15 mouse cellular contexts compared by ENCODE assay signal in genomic region chr1:152724286-152724685, GRCm38 (mm10). TPM values are rescaled to one million over a fixed set of nuclear protein-coding genes. Genes with fewer than 3 reads are reported as not detected.
DNase-seq lines count a peak whose midpoint lies in the region; ATAC-seq and TF ChIP-seq lines count a peak whose summit lies in the region.
"Had no signal": no experiment of that assay in that cellular context is flagged by ENCODE, and none has a peak within 500 bp of the region (broad histone marks: within the 10 kb centered on the region; RNA-seq: fewer than 3 reads in every experiment).

No protein-coding gene starts in this region.

- peak; percentile 90 for TF ChIP-seq CTCF in heart, adult 2 months (IDR thresholded peaks at IDR 0.05)
- TF ChIP-seq CTCF in midbrain, postnatal 0 days (IDR thresholded peaks at IDR 0.05) = no peak

- DNase-seq in heart, adult 2 months = no peak
- DNase-seq in heart, adult 18-20 months = no peak
- peak; percentile 49 for DNase-seq in midbrain, embryonic 11.5 days (ENCODE audit: low spot score, missing footprints)
- no peak for DNase-seq in midbrain, postnatal 0 days (ENCODE audit: low spot score)
- DNase-seq in brain, adult 2 months (ENCODE audit: low read depth, low spot score) = peak; percentile 26
- DNase-seq in layer of hippocampus, postnatal 10 days (ENCODE audit: low spot score in 2 of 2) = no peak
- no peak for DNase-seq in right cerebral cortex, adult 2 months (ENCODE audit: low spot score in 2 of 2)
- DNase-seq in left cerebral cortex, postnatal 14 days (ENCODE audit: low spot score in 2 of 2) = no peak
- DNase-seq: kidney, postnatal 36 days had no signal

- H3K27ac ChIP-seq in heart, adult 2 months = no peak overlapping the region
- no peak overlapping the region for H3K27ac ChIP-seq in midbrain, embryonic 11.5 days (ENCODE audit: low read depth, low read length)
- H3K27ac ChIP-seq in midbrain, postnatal 0 days (ENCODE audit: low read depth, low read length) = no peak overlapping the region
- H3K27ac ChIP-seq: hindbrain, embryonic 12.5 days; midbrain, embryonic 15.5 days had no signal

- peaks cover 2% of the 10 kb centered on the region for H3K4me1 ChIP-seq in heart, adult 2 months (ENCODE audit: control insufficient read depth, insufficient read depth, low read length)
- no peaks in the 10 kb centered on the region for H3K4me1 ChIP-seq in midbrain, embryonic 11.5 days (ENCODE audit: control insufficient read depth, insufficient read depth, low read length)
- H3K4me1 ChIP-seq in midbrain, postnatal 0 days (ENCODE audit: insufficient read depth, low read length) = no peaks in the 10 kb centered on the region
- H3K4me1 ChIP-seq: hindbrain, embryonic 12.5 days; midbrain, embryonic 15.5 days had no signal

- ATAC-seq in midbrain, embryonic 11.5 days (ENCODE audit: low FRiP score) = no peak
- no peak for ATAC-seq in midbrain, postnatal 0 days (ENCODE audit: low FRiP score)
- ATAC-seq: midbrain, embryonic 15.5 days; Patski had no signal

- intact Hi-C loops in heart, adult 2 months (cut with DNase I) = loop anchor here (2.0 kb wide), 1 partner anchor 23 kb away; no protein-coding TSS in a partner anchor
- intact Hi-C loops in left cerebral cortex, postnatal 14 days (cut with DNase I) = no loop called here

- no peak for TF ChIP-seq POLR2A in heart, adult 2 months (IDR thresholded peaks at IDR 0.05; ENCODE audit: insufficient read depth, low read depth, low read length)

- H3K9ac ChIP-seq in heart, adult 2 months (ENCODE audit: low read depth, low read length) = no peak overlapping the region
- H3K9ac ChIP-seq in midbrain, embryonic 11.5 days (ENCODE audit: low read length) = no peak overlapping the region
- H3K9ac ChIP-seq in midbrain, postnatal 0 days (replicated peaks; ENCODE audit: low read length, poor library complexity, severe bottlenecking) = no peak overlapping the region
- H3K9ac ChIP-seq: hindbrain, embryonic 12.5 days; midbrain, embryonic 15.5 days had no signal

- H3K4me3 ChIP-seq in heart, adult 2 months = no peak overlapping the region
- no peak overlapping the region for H3K4me3 ChIP-seq in midbrain, embryonic 11.5 days (ENCODE audit: low read depth, low read length)
- no peak overlapping the region for H3K4me3 ChIP-seq in midbrain, postnatal 0 days (ENCODE audit: low read depth, low read length)
- H3K4me3 ChIP-seq: hindbrain, embryonic 12.5 days; midbrain, embryonic 15.5 days had no signal

- H3K4me2 ChIP-seq in midbrain, embryonic 11.5 days = no peak overlapping the region
- H3K4me2 ChIP-seq in midbrain, postnatal 0 days (ENCODE audit: low read depth, low read length, poor library complexity, severe bottlenecking) = no peak overlapping the region
- H3K4me2 ChIP-seq: hindbrain, embryonic 12.5 days; midbrain, embryonic 15.5 days had no signal

- no peaks in the 10 kb centered on the region for H3K36me3 ChIP-seq in heart, adult 2 months (ENCODE audit: control insufficient read depth, insufficient read depth, low read length)
- no peaks in the 10 kb centered on the region for H3K36me3 ChIP-seq in midbrain, embryonic 11.5 days (ENCODE audit: control insufficient read depth, insufficient read depth, low read length)
- no peaks in the 10 kb centered on the region for H3K36me3 ChIP-seq in midbrain, postnatal 0 days (ENCODE audit: insufficient read depth, low read length)
- H3K36me3 ChIP-seq: hindbrain, embryonic 12.5 days; midbrain, embryonic 15.5 days had no signal

- H3K79me2 ChIP-seq in heart, adult 2 months (replicated peaks; ENCODE audit: control insufficient read depth, insufficient read depth, low read length) = no peaks in the 10 kb centered on the region

- H3K9me3 ChIP-seq in midbrain, embryonic 11.5 days (ENCODE audit: control insufficient read depth, low read length) = no peaks in the 10 kb centered on the region
- no peaks in the 10 kb centered on the region for H3K9me3 ChIP-seq in midbrain, postnatal 0 days (ENCODE audit: low read length)
- H3K9me3 ChIP-seq: hindbrain, embryonic 12.5 days; midbrain, embryonic 15.5 days had no signal

- no peak for TF ChIP-seq EP300 in heart, adult 2 months (IDR thresholded peaks at IDR 0.05; ENCODE audit: insufficient read depth, low read depth, low read length)

- H3K27me3 ChIP-seq in heart, adult 2 months (ENCODE audit: control insufficient read depth, insufficient read depth, low read length) = no peaks in the 10 kb centered on the region
- no peaks in the 10 kb centered on the region for H3K27me3 ChIP-seq in midbrain, embryonic 11.5 days (ENCODE audit: control insufficient read depth, insufficient read depth, low read length)
- no peaks in the 10 kb centered on the region for H3K27me3 ChIP-seq in midbrain, postnatal 0 days (ENCODE audit: insufficient read depth, low read length)
- H3K27me3 ChIP-seq: hindbrain, embryonic 12.5 days; midbrain, embryonic 15.5 days; Patski had no signal

RNA-seq across cellular contexts. Expression of gene Apobec4, which starts 26.1 kb away (rescaled TPM):
- total RNA-seq in heart, adult 2 months (2021) = not detected
- polyA plus RNA-seq in heart, adult 2 months (2012; rRNA removed) = not detected in 2 replicates
- not detected for total RNA-seq in heart, adult 18-20 months (2021)
- polyA plus RNA-seq in midbrain, embryonic 11.5 days (2014; fragmentation: Nextera tagmentation; extraction: Ambion mirVana) = not detected in 2 replicates
- not detected in 2 replicates for total RNA-seq in midbrain, postnatal 0 days (2014; rRNA removed)
- polyA plus RNA-seq in midbrain, postnatal 0 days (2015; fragmentation: Nextera tagmentation; extraction: Ambion mirVana) = not detected in 2 replicates
- total RNA-seq in layer of hippocampus, postnatal 10 days (2021) = not detected
- total RNA-seq in left cerebral cortex, postnatal 14 days (2021) = not detected
- total RNA-seq: gastrocnemius, postnatal 4 days had no signal
- polyA plus RNA-seq: hindbrain, embryonic 12.5 days; limb, embryonic 14.5 days; midbrain, embryonic 15.5 days; Patski; stomach, embryonic 14.5 days had no signal

RNA-seq across cellular contexts. Expression of gene Rgl1, which starts 41.9 kb away (rescaled TPM):
- 10 to 100 TPM; 28.4 to 33.2 TPM for total RNA-seq in heart, adult 2 months (2021)
- 14.9 and 22.7 TPM in 2 replicates for polyA plus RNA-seq in heart, adult 2 months (2012; rRNA removed)
- total RNA-seq in heart, adult 18-20 months (2021) = 10 to 100 TPM; 23.5 to 25.8 TPM
- 23.2 and 24.0 TPM in 2 replicates for polyA plus RNA-seq in midbrain, embryonic 11.5 days (2014; fragmentation: Nextera tagmentation; extraction: Ambion mirVana)
- total RNA-seq in midbrain, postnatal 0 days (2014; rRNA removed) = 14.3 and 16.9 TPM in 2 replicates
- 13.8 and 16.2 TPM in 2 replicates for polyA plus RNA-seq in midbrain, postnatal 0 days (2015; fragmentation: Nextera tagmentation; extraction: Ambion mirVana)
- 10 to 100 TPM; 63.9 to 67.0 TPM for total RNA-seq in layer of hippocampus, postnatal 10 days (2021)
- 100 to 1,000 TPM; 103 to 105 TPM for total RNA-seq in left cerebral cortex, postnatal 14 days (2021)

RNA-seq across cellular contexts. Expression of gene Arpc5, which starts 42.1 kb away (rescaled TPM):
- 10 to 100 TPM; 26.4 to 27.7 TPM for total RNA-seq in heart, adult 2 months (2021)
- polyA plus RNA-seq in heart, adult 2 months (2012; rRNA removed) = 23.6 and 32.9 TPM in 2 replicates
- 10 to 100 TPM; 26.2 to 29.7 TPM for total RNA-seq in heart, adult 18-20 months (2021)
- 284 and 314 TPM in 2 replicates for polyA plus RNA-seq in midbrain, embryonic 11.5 days (2014; fragmentation: Nextera tagmentation; extraction: Ambion mirVana)
- total RNA-seq in midbrain, postnatal 0 days (2014; rRNA removed) = 168 and 207 TPM in 2 replicates
- 384 and 410 TPM in 2 replicates for polyA plus RNA-seq in midbrain, postnatal 0 days (2015; fragmentation: Nextera tagmentation; extraction: Ambion mirVana)
- 100 to 1,000 TPM; 272 to 278 TPM for total RNA-seq in layer of hippocampus, postnatal 10 days (2021)
- 100 to 1,000 TPM; 146 to 147 TPM for total RNA-seq in left cerebral cortex, postnatal 14 days (2021)

Comparison
In these comparisons a context has a peak if more than half of its experiments do, and no peak if none do; other contexts are left out.
1. DNase-seq: peak in midbrain, embryonic 11.5 days (single experiment) and brain, adult 2 months (single experiment); none in heart, adult 2 months (0 of 2), heart, adult 18-20 months (0 of 2), midbrain, postnatal 0 days (single experiment), layer of hippocampus, postnatal 10 days (0 of 2), right cerebral cortex, adult 2 months (0 of 2) and left cerebral cortex, postnatal 14 days (0 of 2).